Mouse (Mus musculus) liver, embryonic 14.5 days (tissue): ENCODE data around the gene Dpp4. TPM values are rescaled to one million over a fixed set of nuclear protein-coding genes. Genes with fewer than 3 reads are reported as not detected.
A peak's percentile ranks its signal among the peaks of the same experiment; 100 is the strongest.

Source experiments
- ATAC-seq: fragments of 200-750 bp; cut with Nextera tagmentation; 2 replicates; pipeline ENCODE4 v1.8.0; 2017; ENCODE audit warnings: moderate number of reproducible peaks, mild to moderate bottlenecking, moderate library complexity; ENCODE audit not compliant: insufficient read depth
- DNase-seq, 3 experiments: peaks; one replicate each; pipeline ENCODE4 v3.0.0-alpha.2; 2012 to 2013; ENCODE audit warnings: low read depth in 3 of 3, low spot score in 3 of 3
- H3K27ac ChIP-seq: fragments of 300-500 bp; sonication (generic); 2 replicates; pipeline ENCODE4 v1.5.1; 2014; ENCODE audit warnings: moderate library complexity, mild to moderate bottlenecking, control low read depth, inconsistent platforms
- H3K27me3 ChIP-seq: fragments of 300-500 bp; sonication (generic); 2 replicates; pipeline ENCODE4 v1.6.1; 2014; ENCODE audit warnings: mild to moderate bottlenecking, low read length, moderate library complexity; ENCODE audit not compliant: control insufficient read depth, insufficient read depth
- H3K36me3 ChIP-seq: fragments of 300-500 bp; sonication (generic); replicated peaks from 2 replicates; pipeline ENCODE4 v1.6.1; 2014; ENCODE audit warnings: low read depth; ENCODE audit not compliant: control insufficient read depth, insufficient read depth
- H3K4me1 ChIP-seq, 2 experiments: fragments of 200-500 bp in 1 of 2; fragments of 300-500 bp in 1 of 2; sonication (generic) in 1 of 2; replicated peaks; 2 replicates each; pipeline ENCODE4 v1.6.1; 2012 to 2014; ENCODE audit warnings: antibody characterized with exemption in 1 of 2, inconsistent platforms in 1 of 2, low read length in 1 of 2; ENCODE audit not compliant: control insufficient read depth in 2 of 2, insufficient read depth in 2 of 2
- H3K4me2 ChIP-seq: fragments of 300-500 bp; sonication (generic); 2 replicates; pipeline ENCODE4 v1.6.1; 2014; ENCODE audit warnings: low read depth, mild to moderate bottlenecking, control low read depth, moderate library complexity
- H3K4me3 ChIP-seq, 2 experiments: fragments of 200-500 bp in 1 of 2; fragments of 300-500 bp in 1 of 2; sonication (generic) in 1 of 2; 2 replicates each; pipeline ENCODE4 v1.5.1; 2012 to 2014; ENCODE audit warnings: low read depth in 2 of 2, low read length in 2 of 2, mild to moderate bottlenecking in 2 of 2, control low read depth in 1 of 2, inconsistent platforms in 1 of 2, moderate library complexity in 1 of 2; ENCODE audit not compliant: insufficient read depth in 1 of 2
- H3K9ac ChIP-seq: fragments of 300-500 bp; sonication (generic); replicated peaks from 2 replicates; pipeline ENCODE4 v1.6.1; 2014; ENCODE audit warnings: mild to moderate bottlenecking, control low read depth, moderate library complexity
- H3K9me3 ChIP-seq: fragments of 300-500 bp; sonication (generic); 2 replicates; pipeline ENCODE4 v1.6.1; 2016; ENCODE audit warnings: low read length, mixed read lengths; ENCODE audit not compliant: control insufficient read depth
- CTCF ChIP-seq: IDR thresholded peaks from 2 replicates; pipeline ENCODE4 v1.5.1; 2016; ENCODE audit warnings: antibody characterized with exemption, low read depth, control low read depth
- EP300 ChIP-seq: IDR thresholded peaks from 2 replicates; pipeline ENCODE4 v1.6.1; 2016; ENCODE audit warnings: antibody characterized with exemption, low read depth
- WGBS: fragments of 180-500 bp; shearing (Covaris S2); extraction: QIAGEN DNeasy Blood & Tissue Kit; methylation state at CpG from one replicate; pipeline ENCODE4 v1.1.7; 2014; ENCODE audit not compliant: insufficient replicate concordance; 5-methylcytosine and 5-hydroxymethylcytosine counted together
- polyA plus RNA-seq, 2 experiments: library from polyadenylated mRNA; depleted of rRNA in 1 of 2; stranded (reverse) in 1 of 2; unstranded in 1 of 2; fragments of >200 nt; fragmentation: Nextera tagmentation in 1 of 2; extraction: Ambion mirVana in 1 of 2; gene quantifications; 2 replicates each; pipeline versions ENCODE4 v1.2.1 to v1.2.3; 2012 to 2014

The Dpp4 gene
- polyA plus RNA-seq, 2 experiments: 2.3 to 4.4 TPM

DNA sequence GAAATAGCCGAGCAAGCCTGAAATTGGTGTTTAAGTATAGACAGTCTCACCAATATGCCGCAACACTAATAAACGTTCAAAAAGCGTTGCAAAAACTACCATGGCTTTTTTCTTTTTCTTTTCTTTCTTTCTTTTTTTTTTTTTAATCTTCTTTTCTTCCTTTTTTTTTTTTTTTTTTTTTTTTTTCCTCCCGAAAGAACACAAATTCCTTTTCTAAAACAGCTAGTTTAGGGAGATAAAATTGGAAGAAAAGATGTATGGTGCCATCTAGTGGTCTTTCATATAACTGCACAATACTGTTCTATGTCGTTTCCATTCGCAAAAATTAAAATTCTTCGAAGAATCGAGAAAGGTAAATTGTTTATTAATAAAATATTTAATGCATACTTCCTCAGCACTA, 46.0 kb upstream of the Dpp4 start:
- H3K27ac ChIP-seq: no peak overlapping the region
- no peaks in the 10 kb centered on the region for H3K9me3 ChIP-seq
- DNase-seq (peak in 1 of 3 experiments; percentile 9), ATAC-seq (no peak)
- H3K36me3 ChIP-seq: no peaks in the 10 kb centered on the region
- 30% methylated on average over 9 of the region's 9 CpGs for WGBS
- H3K4me3 ChIP-seq: no peak overlapping the region
- H3K9ac ChIP-seq: no peak overlapping the region
- TF ChIP-seq CTCF (peak; percentile 43; the same call in 1 of the 2 replicates), EP300 (no peak)
- no peak overlapping the region for H3K4me2 ChIP-seq
- H3K4me1 ChIP-seq: no peaks in the 10 kb centered on the region
- no peaks in the 10 kb centered on the region for H3K27me3 ChIP-seq

DNA sequence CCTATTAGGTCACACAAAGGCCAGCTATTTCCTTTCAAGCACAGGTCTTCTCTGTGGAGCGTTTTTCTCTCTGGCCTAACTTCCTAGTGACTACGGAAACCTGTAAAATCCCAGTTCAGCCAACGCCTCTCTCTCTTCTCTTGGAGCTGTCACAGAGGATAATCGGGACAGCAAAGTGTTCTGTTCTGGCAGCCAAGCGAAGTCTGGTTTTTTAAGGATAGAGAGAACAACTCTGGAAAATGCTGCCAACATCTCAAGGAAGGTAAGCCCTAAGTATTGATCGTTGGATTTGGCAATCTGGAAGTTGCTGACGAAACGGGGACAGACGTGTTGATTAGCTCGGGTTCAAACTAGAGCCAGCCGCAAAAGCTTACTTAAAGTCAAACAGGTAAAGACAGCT, 43.0 kb upstream of the Dpp4 start:
- H3K4me3 ChIP-seq: no peak overlapping the region
- no peaks in the 10 kb centered on the region for H3K9me3 ChIP-seq
- no peak overlapping the region for H3K27ac ChIP-seq
- DNase-seq (no peak), ATAC-seq (no peak)
- H3K27me3 ChIP-seq: no peaks in the 10 kb centered on the region
- H3K4me1 ChIP-seq: no peaks in the 10 kb centered on the region
- WGBS: 70% methylated on average over 11 of the region's 11 CpGs
- H3K36me3 ChIP-seq: no peaks in the 10 kb centered on the region
- H3K9ac ChIP-seq: no peak overlapping the region
- TF ChIP-seq CTCF (no peak), EP300 (no peak)
- no peak overlapping the region for H3K4me2 ChIP-seq

DNA sequence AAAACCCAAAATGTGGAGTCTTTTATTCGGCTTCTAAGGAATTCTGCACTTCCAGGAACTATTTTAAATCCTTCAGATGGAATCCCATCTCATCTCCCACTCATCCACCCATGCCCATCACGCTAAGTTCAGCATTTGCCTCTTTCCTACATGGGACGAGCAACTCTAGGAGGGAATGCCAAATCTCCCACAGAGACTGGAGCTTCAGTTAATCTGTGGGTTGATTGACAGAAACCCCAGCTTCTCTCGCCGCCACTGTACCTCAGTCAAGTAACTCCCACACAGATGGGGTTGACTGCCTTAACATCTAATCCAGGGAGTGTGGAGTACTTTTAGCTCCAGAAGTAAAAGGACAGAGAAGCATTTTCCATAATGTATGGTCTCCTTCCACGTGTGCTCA, 42.0 kb upstream of the Dpp4 start:
- Histone ChIP-seq H3K4me3 (no peak overlapping the region), H3K4me1 (no peaks in the 10 kb centered on the region), H3K27me3 (no peaks in the 10 kb centered on the region), H3K27ac (no peak overlapping the region), H3K36me3 (no peaks in the 10 kb centered on the region), H3K9me3 (no peaks in the 10 kb centered on the region), H3K4me2 (no peak overlapping the region), H3K9ac (no peak overlapping the region)
- TF ChIP-seq CTCF: no peak
- TF ChIP-seq EP300: no peak
- no peak for ATAC-seq
- no peak for DNase-seq
- WGBS: 61% methylated on average over 6 of the region's 6 CpGs

DNA sequence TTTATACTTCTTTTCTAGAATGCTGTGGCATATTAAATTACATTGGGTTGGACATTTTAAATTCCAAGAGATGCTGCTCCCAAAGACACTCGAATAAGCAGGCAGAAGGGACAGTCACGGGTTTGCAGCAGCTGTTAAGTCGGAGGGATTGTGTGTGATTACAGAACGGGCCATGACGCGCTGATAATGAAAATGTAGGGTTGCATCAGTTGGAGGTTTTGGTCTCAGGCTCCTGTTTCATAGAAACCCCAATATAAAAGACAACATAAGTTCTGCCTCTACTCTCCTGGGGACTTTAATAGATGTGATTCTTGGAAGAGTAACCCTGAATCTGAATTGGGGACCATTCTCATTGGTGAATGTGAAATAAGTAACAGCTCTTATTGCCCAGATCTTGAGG, 38.3 kb upstream of the Dpp4 start:
- DNase-seq (no peak), ATAC-seq (no peak)
- no peaks in the 10 kb centered on the region for H3K9me3 ChIP-seq
- no peak overlapping the region for H3K9ac ChIP-seq
- H3K4me1 ChIP-seq: no peaks in the 10 kb centered on the region
- no peak overlapping the region for H3K27ac ChIP-seq
- no peaks in the 10 kb centered on the region for H3K27me3 ChIP-seq
- no peak overlapping the region for H3K4me2 ChIP-seq
- 72% methylated on average over 6 of the region's 6 CpGs for WGBS
- H3K4me3 ChIP-seq: no peak overlapping the region
- no peaks in the 10 kb centered on the region for H3K36me3 ChIP-seq
- TF ChIP-seq EP300: no peak
- no peak for TF ChIP-seq CTCF

DNA sequence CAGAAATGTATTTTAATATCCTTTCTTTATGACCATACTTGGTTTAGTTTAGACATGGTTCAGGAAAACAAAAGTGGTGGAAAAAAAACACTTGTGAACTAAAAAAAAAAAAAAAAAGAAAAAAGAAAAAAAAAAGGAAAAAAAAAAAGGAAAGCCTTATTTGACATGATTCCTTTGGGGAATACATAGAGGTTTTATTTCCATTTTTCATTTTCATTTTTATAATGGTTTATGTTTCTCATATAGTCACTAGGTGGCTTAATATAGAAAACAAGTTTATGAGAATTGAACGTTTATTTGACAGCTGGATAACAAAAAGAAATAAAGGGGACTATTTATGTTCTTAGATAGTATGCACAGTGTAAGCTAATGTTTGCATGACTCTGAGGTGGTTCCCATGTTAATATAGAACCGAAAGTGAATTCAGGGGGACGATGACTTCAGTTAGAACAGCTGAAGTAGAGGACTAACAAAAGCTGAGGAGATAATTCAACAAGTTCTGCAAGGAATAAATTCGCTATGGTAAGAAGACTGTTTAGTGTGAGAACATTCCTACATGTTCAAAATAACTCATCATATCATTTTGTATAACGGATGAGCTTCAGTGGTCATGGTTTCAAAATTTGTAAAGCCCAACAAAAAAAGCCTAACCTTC, 37.8 kb upstream of the Dpp4 start:
- Histone ChIP-seq H3K9ac (no peak overlapping the region), H3K4me2 (no peak overlapping the region), H3K27ac (no peak overlapping the region), H3K4me3 (no peak overlapping the region), H3K27me3 (no peaks in the 10 kb centered on the region), H3K4me1 (no peaks in the 10 kb centered on the region), H3K9me3 (no peaks in the 10 kb centered on the region), H3K36me3 (no peaks in the 10 kb centered on the region)
- no peak for DNase-seq
- ATAC-seq: no peak
- 64% methylated on average over 5 of the region's 5 CpGs for WGBS
- TF ChIP-seq CTCF (no peak), EP300 (no peak)
